Mouse (Mus musculus): ENCODE results near the gene Tmc2.

DNA sequence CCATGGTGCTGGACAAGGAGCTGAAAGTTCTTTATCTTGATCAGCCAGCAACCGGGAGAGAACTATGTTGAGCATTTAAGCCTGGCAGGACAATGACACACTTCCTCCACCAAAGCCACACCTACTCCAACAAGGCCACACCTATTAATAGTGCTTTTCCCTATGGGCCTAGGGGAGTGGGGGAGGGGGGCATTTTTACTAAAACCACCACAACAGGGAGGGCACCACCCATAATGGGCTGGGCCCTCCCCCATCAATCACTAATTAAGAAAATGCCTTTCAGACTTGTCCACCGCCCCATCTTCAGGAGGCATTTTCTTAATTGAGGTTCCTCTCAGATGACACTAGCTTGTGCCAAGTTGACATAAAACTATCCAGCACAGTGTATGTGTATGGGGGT lies 12.4 kb downstream of the Tmc2 start:
- TF ChIP-seq CTCF (IDR thresholded peaks at IDR 0.05; ENCODE audit: low read depth) (no peak), EP300 (optimal IDR thresholded peaks at IDR 0.05) (no peak)

Measured in stomach, postnatal 0 days (tissue).